Mouse (Mus musculus) olfactory bulb, adult 2 months (tissue): ENCODE data around the gene Man1a.

ENCODE experiments used
- CTCF ChIP-seq: fragments of 200-500 bp; IDR thresholded peaks from 2 replicates; pipeline ENCODE4 v1.5.1; 2012; ENCODE audit warnings: low read depth, mild to moderate bottlenecking, low read length, moderate library complexity; ENCODE audit not compliant: insufficient read depth
- POLR2A ChIP-seq: fragments of 200-500 bp; IDR thresholded peaks from 2 replicates; pipeline ENCODE4 v1.6.1; 2012; ENCODE audit warnings: mild to moderate bottlenecking, low read depth, low read length, moderate library complexity; ENCODE audit not compliant: insufficient read depth

GRCm38 (mm10) chr10:53875896-53876295, 200.5 kb downstream of the Man1a start:
- TF ChIP-seq CTCF, result no peak
- no peak for TF ChIP-seq POLR2A
